Mouse (Mus musculus) heart, embryonic 10.5 days (tissue): ENCODE data around the gene Myo15b. TPM values are rescaled to one million over a fixed set of nuclear protein-coding genes. Genes with fewer than 3 reads are reported as not detected.

ENCODE experiments used
- DNase-seq: peaks from one replicate; pipeline ENCODE4 v3.0.0-alpha.2; 2017; ENCODE audit warnings: low spot score
- H3K27ac ChIP-seq: fragments of 300-500 bp; sonication (generic); 2 replicates; pipeline ENCODE4 v1.5.1; 2016; ENCODE audit warnings: mild to moderate bottlenecking
- H3K27me3 ChIP-seq: fragments of 300-500 bp; sonication (generic); 2 replicates; pipeline ENCODE4 v1.6.1; 2016; ENCODE audit warnings: mild to moderate bottlenecking; ENCODE audit not compliant: poor library complexity, insufficient read depth, severe bottlenecking
- H3K36me3 ChIP-seq: fragments of 300-500 bp; sonication (generic); 2 replicates; pipeline ENCODE4 v1.6.1; 2016; ENCODE audit warnings: mild to moderate bottlenecking, moderate library complexity
- H3K4me1 ChIP-seq: fragments of 300-500 bp; sonication (generic); 2 replicates; pipeline ENCODE4 v1.6.1; 2016; ENCODE audit warnings: mild to moderate bottlenecking
- H3K4me3 ChIP-seq: fragments of 300-500 bp; sonication (generic); 2 replicates; pipeline ENCODE4 v1.5.1; 2016; ENCODE audit warnings: mild to moderate bottlenecking, moderate library complexity
- H3K9me3 ChIP-seq: fragments of 300-500 bp; sonication (generic); 2 replicates; pipeline ENCODE4 v1.6.1; 2016; ENCODE audit warnings: mild to moderate bottlenecking, moderate library complexity
- WGBS: fragments of 180-500 bp; shearing (Covaris S2); methylation state at CpG from one replicate; pipeline ENCODE4 v1.1.7; 2016; 5-methylcytosine and 5-hydroxymethylcytosine counted together
- polyA plus RNA-seq: library from polyadenylated mRNA; unstranded; fragments of >200 nt; fragmentation: Nextera tagmentation; extraction: Ambion mirVana; gene quantifications from 2 replicates; pipeline ENCODE4 v1.2.1, GENCODE M21; 2016

Gene Myo15b
- polyA plus RNA-seq, 1 experiment from 2014 or later: 0.23 TPM

GRCm38 (mm10) chr11:115821001-115821400, 37.2 kb upstream of the Myo15b start:
- Histone ChIP-seq H3K27me3 (peaks cover 3% of the 10 kb centered on the region; the same call in 1 of the 2 replicates), H3K9me3 (no peaks in the 10 kb centered on the region), H3K36me3 (peaks cover 61% of the 10 kb centered on the region), H3K4me1 (peaks cover 29% of the 10 kb centered on the region), H3K4me3 (no peak overlapping the region), H3K27ac (no peak overlapping the region)
- no peak for DNase-seq
- WGBS: 55% methylated on average over 4 of the region's 4 CpGs

- Histone ChIP-seq H3K36me3 (peaks cover 34% of the 10 kb centered on the region), H3K4me1 (peaks cover 56% of the 10 kb centered on the region), H3K4me3 (peak within 1 kb of the TSS; percentile 87), H3K27me3 (peaks cover 3% of the 10 kb centered on the region; the same call in 1 of the 2 replicates), H3K27ac (peak within 1 kb of the TSS; percentile 90), H3K9me3 (no peaks in the 10 kb centered on the region)
- under 1% methylated on average over 87 of the region's 87 CpGs for WGBS
- DNase-seq: peak; percentile 96
These were observed 34.1 kb upstream of the Myo15b start, which contains the start of gene Llgl2 for GRCm38 (mm10) chr11:115823774-115824740. TSS of gene Llgl2 (plus strand) at chr11:115824049.

- WGBS: 9% methylated on average over 11 of the region's 11 CpGs
These were observed 33.4 kb upstream of the Myo15b start for GRCm38 (mm10) chr11:115824813-115825212.

GRCm38 (mm10) chr11:115826487-115826886, 31.7 kb upstream of the Myo15b start:
- Histone ChIP-seq H3K27ac (peak overlapping the region; percentile 32; the same call in 1 of the 2 replicates), H3K4me1 (peaks cover 76% of the 10 kb centered on the region), H3K4me3 (no peak overlapping the region), H3K36me3 (peaks cover 14% of the 10 kb centered on the region), H3K27me3 (peaks cover 3% of the 10 kb centered on the region; the same call in 1 of the 2 replicates), H3K9me3 (no peaks in the 10 kb centered on the region)
- 54% methylated on average over 5 of the region's 5 CpGs for WGBS
- no peak for DNase-seq

More at GRCm38 (mm10) chr11:115824813-115825212, 33.4 kb upstream of the Myo15b start:
- H3K4me3 ChIP-seq: peak overlapping the region; percentile 87
- peaks cover 31% of the 10 kb centered on the region for H3K36me3 ChIP-seq
- DNase-seq: no peak
- H3K9me3 ChIP-seq: no peaks in the 10 kb centered on the region
- peak overlapping the region; percentile 90 for H3K27ac ChIP-seq
- H3K4me1 ChIP-seq: peaks cover 64% of the 10 kb centered on the region
- H3K27me3 ChIP-seq: peaks cover 3% of the 10 kb centered on the region; the same call in 1 of the 2 replicates

GRCm38 (mm10) chr11:115827624-115828023, 30.6 kb upstream of the Myo15b start:
- WGBS: 80% methylated on average over 6 of the region's 6 CpGs
- Histone ChIP-seq H3K4me1 (peaks cover 87% of the 10 kb centered on the region), H3K36me3 (peaks cover 3% of the 10 kb centered on the region), H3K27ac (peak overlapping the region; percentile 32; the same call in 1 of the 2 replicates), H3K27me3 (peaks cover 3% of the 10 kb centered on the region; the same call in 1 of the 2 replicates), H3K9me3 (no peaks in the 10 kb centered on the region), H3K4me3 (0 out of 2 replicates have a peak overlapping the region, but pooled peaks have one; percentile 1)
- no peak for DNase-seq

- no peak for DNase-seq
- peak overlapping the region; percentile 93 for H3K27ac ChIP-seq
- H3K27me3 ChIP-seq: 0 out of 2 replicates have a peak, but pooled peaks cover 3% of the 10 kb centered on the region
- 50% methylated on average over 4 of the region's 4 CpGs for WGBS
- no peaks in the 10 kb centered on the region for H3K36me3 ChIP-seq
- H3K4me3 ChIP-seq: 0 out of 2 replicates have a peak overlapping the region, but pooled peaks have one; percentile 7
- peaks cover 89% of the 10 kb centered on the region for H3K4me1 ChIP-seq
- no peaks in the 10 kb centered on the region for H3K9me3 ChIP-seq
These were observed 29.2 kb upstream of the Myo15b start for GRCm38 (mm10) chr11:115829036-115829435.

GRCm38 (mm10) chr11:115830550-115831325, 27.5 kb upstream of the Myo15b start:
- Histone ChIP-seq H3K27me3 (no peaks in the 10 kb centered on the region), H3K9me3 (no peaks in the 10 kb centered on the region), H3K4me3 (peak overlapping the region; percentile 45), H3K4me1 (peaks cover 94% of the 10 kb centered on the region), H3K27ac (peak overlapping the region; percentile 93), H3K36me3 (no peaks in the 10 kb centered on the region)
- DNase-seq: no peak
- WGBS: 11% methylated on average over 25 of the region's 25 CpGs

GRCm38 (mm10) chr11:115831518-115831917, 26.7 kb upstream of the Myo15b start:
- H3K4me3 ChIP-seq: peak overlapping the region; percentile 45
- no peaks in the 10 kb centered on the region for H3K36me3 ChIP-seq
- no peaks in the 10 kb centered on the region for H3K9me3 ChIP-seq
- 23% methylated on average over 3 of the region's 3 CpGs for WGBS
- peak; percentile 89 for DNase-seq
- H3K27ac ChIP-seq: peak overlapping the region; percentile 93
- peaks cover 99% of the 10 kb centered on the region for H3K4me1 ChIP-seq
- H3K27me3 ChIP-seq: no peaks in the 10 kb centered on the region

- peak overlapping the region; percentile 93 for H3K27ac ChIP-seq
- no peaks in the 10 kb centered on the region for H3K9me3 ChIP-seq
- no peaks in the 10 kb centered on the region for H3K27me3 ChIP-seq
- H3K36me3 ChIP-seq: no peaks in the 10 kb centered on the region
- H3K4me1 ChIP-seq: peaks cover 99% of the 10 kb centered on the region
- no peak for DNase-seq
- H3K4me3 ChIP-seq: peak overlapping the region; percentile 45
- 51% methylated on average over 6 of the region's 6 CpGs for WGBS
These were observed 26.1 kb upstream of the Myo15b start for GRCm38 (mm10) chr11:115832064-115832463.

GRCm38 (mm10) chr11:115832523-115832922, 25.7 kb upstream of the Myo15b start:
- WGBS: 3% methylated on average over 8 of the region's 8 CpGs
- Histone ChIP-seq H3K9me3 (no peaks in the 10 kb centered on the region), H3K27ac (peak overlapping the region; percentile 93), H3K36me3 (no peaks in the 10 kb centered on the region), H3K4me3 (peak overlapping the region; percentile 45), H3K27me3 (no peaks in the 10 kb centered on the region), H3K4me1 (peaks cover 99% of the 10 kb centered on the region)
- DNase-seq: no peak

- DNase-seq: peak; percentile 84
- H3K9me3 ChIP-seq: no peaks in the 10 kb centered on the region
- H3K27ac ChIP-seq: peak overlapping the region; percentile 93
- no peaks in the 10 kb centered on the region for H3K27me3 ChIP-seq
- WGBS: 7% methylated on average over 8 of the region's 8 CpGs
- peak overlapping the region; percentile 45 for H3K4me3 ChIP-seq
- no peaks in the 10 kb centered on the region for H3K36me3 ChIP-seq
- H3K4me1 ChIP-seq: peaks cover 100% of the 10 kb centered on the region
These were observed 25.1 kb upstream of the Myo15b start for GRCm38 (mm10) chr11:115833021-115833513.

GRCm38 (mm10) chr11:115834033-115834432, 24.2 kb upstream of the Myo15b start:
- no peak for DNase-seq
- Histone ChIP-seq H3K4me3 (no peak overlapping the region; the same call in 1 of the 2 replicates), H3K27ac (peak overlapping the region; percentile 93), H3K36me3 (no peaks in the 10 kb centered on the region), H3K9me3 (no peaks in the 10 kb centered on the region), H3K27me3 (no peaks in the 10 kb centered on the region), H3K4me1 (peaks cover 100% of the 10 kb centered on the region)
- WGBS: 72% methylated on average over 6 of the region's 6 CpGs
